Mouse (Mus musculus): ENCODE measurements around the gene Arhgap9.

Gene Arhgap9

GRCm38 (mm10) chr10:127322669-127323068 is 905 bp downstream of the Arhgap9 start:
- no peak for DNase-seq (ENCODE audit: low spot score)

- no peak for DNase-seq (ENCODE audit: low spot score)
These were observed 1.5 kb downstream of the Arhgap9 start for GRCm38 (mm10) chr10:127323131-127323855.

- DNase-seq (ENCODE audit: low spot score): peak; percentile 74
These were observed 2.7 kb downstream of the Arhgap9 start for GRCm38 (mm10) chr10:127324495-127324894.

- no peak for DNase-seq (ENCODE audit: low spot score)
These were observed 3.8 kb downstream of the Arhgap9 start for GRCm38 (mm10) chr10:127325454-127326016.

- DNase-seq (ENCODE audit: low spot score): no peak
These were observed 4.4 kb downstream of the Arhgap9 start for GRCm38 (mm10) chr10:127326017-127326801.

- no peak for DNase-seq (ENCODE audit: low spot score)
These were observed 5.1 kb downstream of the Arhgap9 start for GRCm38 (mm10) chr10:127326828-127327227.

GRCm38 (mm10) chr10:127327461-127328145 is 5.8 kb downstream of the Arhgap9 start:
- no peak for DNase-seq (ENCODE audit: low spot score)

GRCm38 (mm10) chr10:127330212-127330611 is 8.4 kb downstream of the Arhgap9 start:
- DNase-seq (ENCODE audit: low spot score): no peak

- DNase-seq (ENCODE audit: low spot score): no peak
These were observed 10.6 kb downstream of the Arhgap9 start for GRCm38 (mm10) chr10:127332211-127332874.

- no peak for DNase-seq (ENCODE audit: low spot score)
These were observed 11.4 kb downstream of the Arhgap9 start for GRCm38 (mm10) chr10:127333152-127333551.

- no peak for DNase-seq (ENCODE audit: low spot score)
These were observed 13.5 kb downstream of the Arhgap9 start for GRCm38 (mm10) chr10:127335271-127335670.

- DNase-seq (ENCODE audit: low spot score): no peak
These were observed 15.2 kb downstream of the Arhgap9 start for GRCm38 (mm10) chr10:127336952-127337351.

GRCm38 (mm10) chr10:127337536-127338099 is 15.9 kb downstream of the Arhgap9 start:
- DNase-seq (ENCODE audit: low spot score): no peak

GRCm38 (mm10) chr10:127338930-127339682 is 17.3 kb downstream of the Arhgap9 start:
- DNase-seq (ENCODE audit: low spot score): peak; percentile 85

- DNase-seq (ENCODE audit: low spot score): no peak
These were observed 18.2 kb downstream of the Arhgap9 start for GRCm38 (mm10) chr10:127339683-127340576.

GRCm38 (mm10) chr10:127340577-127341359 is 19.0 kb downstream of the Arhgap9 start:
- no peak for DNase-seq (ENCODE audit: low spot score)

GRCm38 (mm10) chr10:127341360-127341690 is 19.6 kb downstream of the Arhgap9 start:
- no peak for DNase-seq (ENCODE audit: low spot score)

GRCm38 (mm10) chr10:127341891-127342639 is 20.3 kb downstream of the Arhgap9 start, which contains the start of gene Gli1:
Gene Gli1, minus strand, starts transcription at chr10:127341974.
- DNase-seq (ENCODE audit: low spot score): peak; percentile 79

Data from c-Kit-positive CD71-positive TER-119-positive erythroid progenitor cells, embryonic 14.5 days (primary cell).